Mouse (Mus musculus): Measurements from ENCODE around the gene Cwf19l1. TPM values are rescaled to one million over a fixed set of nuclear protein-coding genes. Genes with fewer than 3 reads are reported as not detected.

Gene Cwf19l1
- 27.2 to 32.4 TPM (median 30.7 TPM) in 4 replicates for total RNA-seq (2023; ENCODE audit: inconsistent age)

GRCm38 (mm10) chr19:44135072-44135959 is at the start of gene Cwf19l1:
Gene Cwf19l1 (minus strand): TSS chr19:44135876.

GRCm38 (mm10) chr19:44145702-44146567 is 10.3 kb upstream of the Cwf19l1 start, which contains the start of gene Bloc1s2:
Gene Bloc1s2 (minus strand): TSS chr19:44146446.

GRCm38 (mm10) chr19:44106831-44107660 is 28.6 kb downstream of the Cwf19l1 start, which contains the start of gene Chuk:
Gene Chuk (minus strand): TSS chr19:44107480.

GRCm38 (mm10) chr19:44069121-44069913 is 66.4 kb downstream of the Cwf19l1 start, which contains the start of gene Erlin1:
Gene Erlin1 (minus strand): TSS chr19:44069785.

Other genes with a start within 250 kb of the Cwf19l1 start
- 8.9 to 10.6 TPM (median 10.1 TPM) in 4 replicates for gene Dnmbp, start 195.7 kb downstream of the Cwf19l1 start, total RNA-seq (2023; ENCODE audit: inconsistent age)
- not detected in 4 replicates for gene Cpn1, start 149.3 kb downstream of the Cwf19l1 start, total RNA-seq (2023; ENCODE audit: inconsistent age)
- not detected in 4 replicates for gene Cyp2c23, start 106.7 kb downstream of the Cwf19l1 start, total RNA-seq (2023; ENCODE audit: inconsistent age)
- 20.7 to 22.3 TPM (median 22.1 TPM) in 4 replicates for gene Erlin1, start 66.1 kb downstream of the Cwf19l1 start, total RNA-seq (2023; ENCODE audit: inconsistent age)
- 77.9 to 88.7 TPM (median 85.6 TPM) in 4 replicates for gene Chuk, start 28.4 kb downstream of the Cwf19l1 start, total RNA-seq (2023; ENCODE audit: inconsistent age)
- 86.7 to 110 TPM (median 93.0 TPM) in 4 replicates for gene Bloc1s2, start 10.6 kb upstream of the Cwf19l1 start, total RNA-seq (2023; ENCODE audit: inconsistent age)
- not detected in 4 replicates for gene Pkd2l1, start 56.6 kb upstream of the Cwf19l1 start, total RNA-seq (2023; ENCODE audit: inconsistent age)
- not detected in 4 replicates for gene Scd3, start 67.4 kb upstream of the Cwf19l1 start, total RNA-seq (2023; ENCODE audit: inconsistent age)
- gene Scd2, start 157.8 kb upstream of the Cwf19l1 start, total RNA-seq (2023; ENCODE audit: inconsistent age), result 30.8 to 45.6 TPM (median 37.3 TPM) in 4 replicates
- 1.2 to 2.3 TPM (median 1.4 TPM) in 4 replicates for gene Scd4, start 197.2 kb upstream of the Cwf19l1 start, total RNA-seq (2023; ENCODE audit: inconsistent age)